Mouse (Mus musculus) CH12.LX (cell line): Measurements from ENCODE around the gene Cdc14a. TPM values are rescaled to one million over a fixed set of nuclear protein-coding genes. Genes with fewer than 3 reads are reported as not detected.

Experiments
- DNase-seq: peaks from one replicate; pipeline ENCODE4 v3.0.0-alpha.2; 2013; ENCODE audit errors: extremely low read depth
- H3K27ac ChIP-seq: 2 replicates; pipeline ENCODE4 v1.5.1; 2012; ENCODE audit warnings: low read depth, mild to moderate bottlenecking, control low read depth, moderate library complexity; ENCODE audit not compliant: insufficient read depth
- H3K27me3 ChIP-seq: replicated peaks from 2 replicates; pipeline ENCODE3; 2012; ENCODE audit warnings: inconsistent platforms
- H3K36me3 ChIP-seq, 2 experiments: replicated peaks in 1 of 2; 2 replicates each; pipeline versions ENCODE3 to v1.6.1; 2012; ENCODE audit warnings: inconsistent platforms in 1 of 2, low read length in 1 of 2, mild to moderate bottlenecking in 1 of 2, mixed read lengths in 1 of 2, moderate library complexity in 1 of 2; ENCODE audit not compliant: control insufficient read depth in 1 of 2, insufficient read depth in 1 of 2
- H3K4me1 ChIP-seq, 2 experiments: 2 replicates each; pipeline ENCODE4 v1.6.1; 2012; ENCODE audit warnings: inconsistent platforms in 1 of 2, moderate library complexity in 1 of 2; ENCODE audit not compliant: insufficient read depth in 2 of 2, control insufficient read depth in 1 of 2
- H3K4me2 ChIP-seq: 2 replicates; pipeline ENCODE4 v1.6.1; 2012; ENCODE audit warnings: low read depth, mild to moderate bottlenecking, control low read depth; ENCODE audit not compliant: poor library complexity, insufficient read depth, severe bottlenecking
- H3K4me3 ChIP-seq, 3 experiments: fragments of 150-350 bp in 1 of 3; sonication (generic) in 1 of 3; replicated peaks in 1 of 3; 2 replicates each; pipeline versions ENCODE3 to v1.5.1; 2011 to 2012; ENCODE audit warnings: low read depth in 2 of 3, low read length in 2 of 3, mild to moderate bottlenecking in 2 of 3, moderate library complexity in 2 of 3, control low read depth in 1 of 3, improper control_type of control experiment in 1 of 3, inconsistent platforms in 1 of 3, mixed read lengths in 1 of 3; ENCODE audit not compliant: poor library complexity in 1 of 3
- H3K79me2 ChIP-seq: replicated peaks from 2 replicates; pipeline ENCODE4 v1.6.1; 2012; ENCODE audit warnings: mild to moderate bottlenecking, moderate library complexity; ENCODE audit not compliant: control insufficient read depth, poor library complexity, insufficient read depth, severe bottlenecking; ENCODE audit errors: extremely low read depth
- H3K9ac ChIP-seq: 2 replicates; pipeline ENCODE4 v1.6.1; 2012; ENCODE audit warnings: low read depth, mild to moderate bottlenecking, control low read depth, moderate library complexity; ENCODE audit not compliant: insufficient read depth
- H3K9me3 ChIP-seq: replicated peaks from 2 replicates; pipeline ENCODE3; 2012; ENCODE audit warnings: low read length, inconsistent platforms, mixed read lengths
- BHLHE40 ChIP-seq: IDR thresholded peaks from 2 replicates; pipeline ENCODE4 v1.6.1; 2011; ENCODE audit warnings: mild to moderate bottlenecking, low read depth, low read length, improper control_type of control experiment
- CHD1 ChIP-seq: IDR thresholded peaks from 2 replicates; pipeline ENCODE4 v1.6.1; 2012; ENCODE audit warnings: low read depth, low read length, improper control_type of control experiment, inconsistent platforms
- CTCF ChIP-seq, 2 experiments: IDR thresholded peaks in 1 of 2; conservative IDR thresholded peaks in 1 of 2; 2 replicates each; pipeline ENCODE4 v1.5.1; 2011 to 2012; ENCODE audit warnings: low read depth in 2 of 2, low read length in 2 of 2, improper control_type of control experiment in 1 of 2, inconsistent platforms in 1 of 2, mild to moderate bottlenecking in 1 of 2, moderate library complexity in 1 of 2
- E2F4 ChIP-seq: IDR thresholded peaks from 2 replicates; pipeline ENCODE4 v1.6.1; 2011; ENCODE audit warnings: low read depth, low read length, improper control_type of control experiment; ENCODE audit not compliant: insufficient replicate concordance
- ETS1 ChIP-seq: conservative IDR thresholded peaks from 2 replicates; pipeline ENCODE4 v1.6.1; 2012; ENCODE audit warnings: low read depth, mild to moderate bottlenecking, inconsistent platforms, low read length, improper control_type of control experiment, moderate library complexity
- JUN ChIP-seq: IDR thresholded peaks from 2 replicates; pipeline ENCODE4 v1.6.1; 2011; ENCODE audit warnings: low read depth, mild to moderate bottlenecking, low read length, improper control_type of control experiment, moderate library complexity; ENCODE audit not compliant: insufficient read depth
- JUND ChIP-seq: conservative IDR thresholded peaks from 2 replicates; pipeline ENCODE4 v1.6.1; 2011; ENCODE audit warnings: low read depth, low read length, improper control_type of control experiment
- KAT2A ChIP-seq: IDR thresholded peaks from 2 replicates; pipeline ENCODE4 v1.6.1; 2012; ENCODE audit warnings: low read length, improper control_type of control experiment, inconsistent platforms; ENCODE audit not compliant: insufficient replicate concordance
- MAFK ChIP-seq: IDR thresholded peaks from 2 replicates; pipeline ENCODE4 v1.6.1; 2011; ENCODE audit warnings: low read length, improper control_type of control experiment; ENCODE audit not compliant: insufficient replicate concordance
- MAX ChIP-seq: IDR thresholded peaks from 2 replicates; pipeline ENCODE4 v1.6.1; 2011; ENCODE audit warnings: low read length, improper control_type of control experiment
- MAZ ChIP-seq: IDR thresholded peaks from 2 replicates; pipeline ENCODE4 v1.6.1; 2012; ENCODE audit warnings: low read depth, mild to moderate bottlenecking, inconsistent platforms, low read length, improper control_type of control experiment, moderate library complexity
- MEF2A ChIP-seq: IDR thresholded peaks from 2 replicates; pipeline ENCODE4 v1.6.1; 2014; ENCODE audit warnings: low read depth, mild to moderate bottlenecking, inconsistent platforms, low read length, improper control_type of control experiment, borderline replicate concordance
- MXI1 ChIP-seq: IDR thresholded peaks from 2 replicates; pipeline ENCODE4 v1.6.1; 2011; ENCODE audit warnings: mild to moderate bottlenecking, low read depth, low read length, improper control_type of control experiment
- MYC ChIP-seq: IDR thresholded peaks from 2 replicates; pipeline ENCODE4 v1.6.1; 2011; ENCODE audit warnings: low read depth, mild to moderate bottlenecking, improper control_type of control experiment, low read length
- NRF1 ChIP-seq: IDR thresholded peaks from 2 replicates; pipeline ENCODE4 v1.6.1; 2014; ENCODE audit warnings: low read depth, mild to moderate bottlenecking, inconsistent platforms, low read length, improper control_type of control experiment, moderate library complexity
- PAX5 ChIP-seq: IDR thresholded peaks from 2 replicates; pipeline ENCODE4 v1.6.1; 2012; ENCODE audit warnings: low read length, inconsistent platforms, mixed read lengths
- POLR2A ChIP-seq: IDR thresholded peaks from 2 replicates; pipeline ENCODE4 v1.6.1; 2011; ENCODE audit warnings: low read depth, mild to moderate bottlenecking, improper control_type of control experiment, low read length
- POLR2AphosphoS2 ChIP-seq: IDR thresholded peaks from 2 replicates; pipeline ENCODE4 v1.6.1; 2011; ENCODE audit warnings: low read depth, low read length, improper control_type of control experiment
- RAD21 ChIP-seq: IDR thresholded peaks from 2 replicates; pipeline ENCODE4 v1.6.1; 2011; ENCODE audit warnings: low read depth, mild to moderate bottlenecking, low read length, improper control_type of control experiment, moderate library complexity
- RCOR1 ChIP-seq: conservative IDR thresholded peaks from 2 replicates; pipeline ENCODE4 v1.6.1; 2012; ENCODE audit warnings: low read depth, mild to moderate bottlenecking, inconsistent platforms, low read length, improper control_type of control experiment
- TCF12 ChIP-seq: IDR thresholded peaks from 2 replicates; pipeline ENCODE4 v1.6.1; 2014; ENCODE audit warnings: low read depth, mild to moderate bottlenecking, inconsistent platforms, low read length, improper control_type of control experiment
- USF1 ChIP-seq: IDR thresholded peaks from 2 replicates; pipeline ENCODE4 v1.6.1; 2014; ENCODE audit warnings: low read depth, mild to moderate bottlenecking, inconsistent platforms, low read length, improper control_type of control experiment
- USF2 ChIP-seq: conservative IDR thresholded peaks from 2 replicates; pipeline ENCODE4 v1.6.1; 2011; ENCODE audit warnings: low read depth, low read length, improper control_type of control experiment
- ZKSCAN1 ChIP-seq: IDR thresholded peaks from 2 replicates; pipeline ENCODE4 v1.6.1; 2012; ENCODE audit warnings: low read depth, inconsistent platforms, low read length, improper control_type of control experiment, borderline replicate concordance
- ZMIZ1 ChIP-seq: IDR thresholded peaks from 2 replicates; pipeline ENCODE4 v1.6.1; 2012; ENCODE audit warnings: low read depth, mild to moderate bottlenecking, inconsistent platforms, low read length, improper control_type of control experiment
- ZNF384 ChIP-seq: IDR thresholded peaks from 2 replicates; pipeline ENCODE4 v1.6.1; 2012; ENCODE audit warnings: low read depth, low read length, improper control_type of control experiment, inconsistent platforms
- dilution Hi-C: fragments of 300-500 bp; cut with MboI; formaldehyde crosslinking; loops from 2 replicates; pipeline ENCODE4 v1.14.3; 2020; ENCODE audit warnings: low sequenced_read_pairs; ENCODE audit not compliant: extremely low pct_unique_long_range_greater_than_20kb, extremely low pct_ligation_motif_present
- in situ Hi-C: fragments of 300-500 bp; cut with MboI; formaldehyde crosslinking; loops from 3 replicates; pipeline ENCODE4 v1.14.3; 2019; ENCODE audit warnings: low sequenced_read_pairs, low pct_ligation_motif_present, low pct_unique_long_range_greater_than_20kb, mixed read lengths
- polyA plus RNA-seq: library from polyadenylated mRNA; unstranded; fragments of >175 nt; gene quantifications from 2 replicates; pipeline ENCODE4 v1.2.1, GENCODE M21; 2012; ENCODE audit warnings: low read depth; ENCODE audit not compliant: insufficient read length
- total RNA-seq, 2 experiments: library from RNA; depleted of rRNA; stranded (reverse); fragments of 300-350 nt in 1 of 2; fragments of >200 nt in 1 of 2; gene quantifications; 2 replicates each; pipeline ENCODE4 v1.2.3; 2012 to 2014

Cdc14a gene
- total and polyA plus RNA-seq, 3 experiments = 9.4 to 12.1 (median 9.8) TPM

DNA sequence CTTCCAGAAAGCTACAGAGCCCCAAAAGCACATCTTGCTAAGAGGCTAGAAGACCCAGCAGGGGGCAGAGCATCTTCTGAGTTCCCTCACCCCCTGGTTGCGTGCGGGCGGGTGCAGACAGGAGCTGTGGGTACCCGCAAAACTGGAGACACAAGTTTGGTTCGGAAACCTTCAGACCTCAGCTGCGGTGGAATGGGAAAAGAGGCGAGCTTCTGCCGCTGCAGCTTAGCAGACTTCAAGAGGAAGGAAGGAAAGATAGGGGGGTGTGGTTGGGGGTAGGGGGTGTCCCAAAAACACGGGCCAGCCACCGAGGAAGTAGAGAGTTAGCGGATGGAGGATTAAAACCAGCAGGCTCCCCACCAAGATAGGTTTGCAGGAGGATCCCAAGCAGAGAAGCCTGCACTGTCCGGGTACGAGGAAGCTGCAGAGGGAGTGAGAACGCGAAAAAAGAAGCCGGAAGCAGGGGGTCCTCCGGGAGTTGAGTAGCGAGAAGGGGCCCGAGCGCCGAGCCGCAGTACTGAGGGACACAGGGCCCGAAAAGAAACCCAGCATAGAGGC is 958 bp downstream of the Cdc14a start (continued):
- TF ChIP-seq MAZ (peak; percentile 82), KAT2A (no peak)

DNA sequence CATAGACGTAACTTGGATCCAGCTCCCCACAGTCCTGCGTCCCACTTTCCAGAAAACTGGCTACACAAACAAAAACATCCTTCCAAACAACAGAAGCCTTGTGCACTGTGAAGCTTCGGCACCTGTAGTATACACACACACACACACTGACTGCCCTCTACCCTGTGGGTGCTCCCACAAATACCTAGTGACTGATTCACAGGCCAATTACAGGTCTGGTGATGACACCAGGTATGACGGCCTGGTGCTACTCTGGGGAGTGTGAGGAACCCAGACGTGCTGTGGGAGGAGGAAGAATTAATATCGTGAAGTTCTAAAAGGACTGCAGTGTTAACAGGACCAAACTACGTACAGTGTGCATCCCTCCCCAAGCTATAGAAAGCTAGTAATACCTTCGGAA is 1.8 kb downstream of the Cdc14a start:
- peaks cover 4% of the 10 kb centered on the region for H3K9me3 ChIP-seq

DNA sequence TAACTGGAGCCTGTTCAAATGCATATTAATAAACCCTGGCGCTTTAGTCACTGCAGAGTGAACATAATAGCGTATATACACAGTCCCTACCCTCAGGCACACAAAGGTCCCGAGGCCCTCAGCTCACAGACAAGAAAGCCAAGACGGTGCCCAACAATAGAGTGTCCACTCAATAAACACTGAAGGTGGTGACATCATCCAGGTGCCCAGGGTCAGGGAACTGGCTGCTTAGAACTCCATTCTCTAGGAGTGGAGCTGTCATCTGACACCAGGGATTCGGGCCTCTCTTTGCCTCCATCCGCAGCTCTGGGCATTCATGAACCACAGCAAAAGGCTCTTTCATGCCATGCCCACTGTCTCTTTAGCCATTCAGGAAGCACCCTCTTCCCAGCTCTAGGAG is 2.7 kb downstream of the Cdc14a start:
- Histone ChIP-seq H3K36me3 (peaks cover 19 to 50% of the 10 kb centered on the region in 2 experiments), H3K27ac (no peak overlapping the region), H3K4me1 (peaks cover 9 to 38% of the 10 kb centered on the region in 2 experiments), H3K27me3 (no peaks in the 10 kb centered on the region), H3K9ac (no peak overlapping the region)
- in situ Hi-C loops = loop anchor here (5.0 kb wide), 1 partner anchor 66 kb away; no protein-coding TSS in a partner anchor
- TF ChIP-seq MAX (no peak), POLR2AphosphoS2 (no peak), TCF12 (no peak), ZNF384 (no peak), MXI1 (no peak), JUN (no peak), CTCF (conservative IDR thresholded peaks at IDR 0.05 in 1 of 2, IDR thresholded peaks at IDR 0.05 in 1 of 2; ENCODE audit: low read depth in 2 of 2, low read length in 2 of 2) (no peak), BHLHE40 (no peak), CHD1 (no peak), USF1 (no peak), POLR2A (no peak), RCOR1 (no peak), ETS1 (no peak), RAD21 (no peak), ZMIZ1 (no peak), PAX5 (no peak)
- TF ChIP-seq, all 38 proteins: peak for 0
- Histone ChIP-seq H3K79me2 (peaks cover 17% of the 10 kb centered on the region), H3K4me2 (no peak overlapping the region), H3K9me3 (peaks cover 4% of the 10 kb centered on the region), H3K4me3 (no peak overlapping the region)
- dilution Hi-C loops = no loop called here
- DNase-seq = no peak

More for the DNA sequence above, 1.8 kb downstream of the Cdc14a start:
- 0 out of 2 replicates have a peak overlapping the region, but pooled peaks have one; percentile 89 for H3K9ac ChIP-seq
- in situ Hi-C loops = loop anchor here (5.0 kb wide), 1 partner anchor 65 kb away; no protein-coding TSS in a partner anchor
- peak overlapping the region; percentile 87 for H3K4me2 ChIP-seq
- dilution Hi-C loops = no loop called here
- TF ChIP-seq NRF1 (no peak), ZKSCAN1 (no peak), USF2 (no peak), MAFK (no peak), MYC (no peak), JUND (no peak), MEF2A (no peak), RCOR1 (no peak), E2F4 (no peak)
- H3K27ac ChIP-seq = no peak overlapping the region
- H3K27me3 ChIP-seq = no peaks in the 10 kb centered on the region
- H3K4me1 ChIP-seq = peaks cover 9 to 38% of the 10 kb centered on the region in 2 experiments
- peaks cover 16 to 41% of the 10 kb centered on the region in 2 experiments for H3K36me3 ChIP-seq
- H3K79me2 ChIP-seq = peaks cover 17% of the 10 kb centered on the region
- H3K4me3 ChIP-seq = peak overlapping the region in 1 of 3 experiments; percentile 82
- DNase-seq = no peak
